Mouse (Mus musculus) limb, embryonic 15.5 days (tissue): ENCODE results near the gene Bag6. TPM values are rescaled to one million over a fixed set of nuclear protein-coding genes. Genes with fewer than 3 reads are reported as not detected.
A peak's percentile ranks its signal among the peaks of the same experiment; 100 is the strongest.

Experiments used
- ATAC-seq: fragments of 200-750 bp; cut with Nextera tagmentation; 2 replicates; pipeline ENCODE4 v1.8.0; 2017; ENCODE audit warnings: low read depth, moderate TSS enrichment; ENCODE audit not compliant: insufficient number of reproducible peaks, low FRiP score, low TSS enrichment
- H3K27ac ChIP-seq: fragments of 300-500 bp; sonication (generic); 2 replicates; pipeline ENCODE4 v1.5.1; 2015; ENCODE audit warnings: moderate library complexity, mild to moderate bottlenecking, inconsistent platforms
- H3K27me3 ChIP-seq: fragments of 300-500 bp; sonication (generic); 2 replicates; pipeline ENCODE4 v1.6.1; 2015; ENCODE audit warnings: inconsistent platforms
- H3K36me3 ChIP-seq: fragments of 300-500 bp; sonication (generic); 2 replicates; pipeline ENCODE4 v1.6.1; 2015; ENCODE audit warnings: inconsistent platforms
- H3K4me1 ChIP-seq: fragments of 300-500 bp; sonication (generic); 2 replicates; pipeline ENCODE4 v1.6.1; 2015; ENCODE audit warnings: inconsistent platforms
- H3K4me2 ChIP-seq: fragments of 300-500 bp; sonication (generic); 2 replicates; pipeline ENCODE4 v1.6.1; 2015; ENCODE audit warnings: mild to moderate bottlenecking, inconsistent platforms
- H3K4me3 ChIP-seq: fragments of 300-500 bp; sonication (generic); 2 replicates; pipeline ENCODE4 v1.5.1; 2015; ENCODE audit warnings: mild to moderate bottlenecking, inconsistent platforms
- H3K9ac ChIP-seq: fragments of 300-500 bp; sonication (generic); 2 replicates; pipeline ENCODE4 v1.6.1; 2015; ENCODE audit warnings: inconsistent platforms
- H3K9me3 ChIP-seq: fragments of 300-500 bp; sonication (generic); 2 replicates; pipeline ENCODE4 v1.6.1; 2016; ENCODE audit warnings: inconsistent platforms
- WGBS: fragments of 180-500 bp; shearing (Covaris S2); methylation state at CpG from one replicate; pipeline ENCODE4 v1.1.7; 2015; 5-methylcytosine and 5-hydroxymethylcytosine counted together
- polyA plus RNA-seq: library from polyadenylated mRNA; unstranded; fragments of >200 nt; fragmentation: Nextera tagmentation; extraction: Ambion mirVana; gene quantifications from 2 replicates; pipeline ENCODE4 v1.2.1, GENCODE M21; 2015

Gene Bag6
- polyA plus RNA-seq, result 49.6 and 51.8 TPM in 2 replicates

- peak; percentile 94 for ATAC-seq
- under 1% methylated on average over 66 of the region's 66 CpGs for WGBS
- Histone ChIP-seq H3K9ac (peak within 1 kb of the TSS; percentile 50), H3K4me1 (peaks cover 14% of the 10 kb centered on the region), H3K27ac (peak within 1 kb of the TSS; percentile 97), H3K36me3 (peaks cover 25% of the 10 kb centered on the region), H3K27me3 (no peaks in the 10 kb centered on the region), H3K4me3 (peak within 1 kb of the TSS; percentile 75), H3K9me3 (no peaks in the 10 kb centered on the region), H3K4me2 (peak within 1 kb of the TSS; percentile 75)
Observed at GRCm38 (mm10) chr17:35134801-35135590, at the start of gene Bag6. Gene Bag6 (plus strand): TSS chr17:35135178.

GRCm38 (mm10) chr17:35085208-35085865 lies 49.6 kb upstream of the Bag6 start, which contains the start of gene Ly6g6f:
Gene Ly6g6f (minus strand): TSS chr17:35085610.
- Histone ChIP-seq H3K9me3 (no peaks in the 10 kb centered on the region), H3K9ac (no peak within 1 kb of the TSS), H3K4me3 (no peak within 1 kb of the TSS), H3K27ac (no peak within 1 kb of the TSS), H3K4me1 (peaks cover 6% of the 10 kb centered on the region), H3K27me3 (no peaks in the 10 kb centered on the region; the same call in 1 of the 2 replicates), H3K4me2 (no peak within 1 kb of the TSS), H3K36me3 (no peaks in the 10 kb centered on the region)
- 77% methylated on average over 7 of the region's 7 CpGs for WGBS
- no peak for ATAC-seq

- Histone ChIP-seq H3K9ac (no peak overlapping the region), H3K4me1 (peaks cover 13% of the 10 kb centered on the region), H3K27me3 (no peaks in the 10 kb centered on the region; the same call in 1 of the 2 replicates), H3K4me2 (no peak overlapping the region), H3K27ac (no peak overlapping the region), H3K9me3 (no peaks in the 10 kb centered on the region), H3K36me3 (peaks cover 22% of the 10 kb centered on the region), H3K4me3 (no peak overlapping the region)
- no peak for ATAC-seq
- 53% methylated on average over 2 of the region's 2 CpGs for WGBS
Observed at GRCm38 (mm10) chr17:35088151-35088550, 46.8 kb upstream of the Bag6 start.

- ATAC-seq, result peak; percentile 96
- Histone ChIP-seq H3K27me3 (no peaks in the 10 kb centered on the region; the same call in 1 of the 2 replicates), H3K4me1 (peaks cover 13% of the 10 kb centered on the region), H3K9ac (peak within 1 kb of the TSS; percentile 94), H3K36me3 (peaks cover 31% of the 10 kb centered on the region), H3K9me3 (no peaks in the 10 kb centered on the region), H3K27ac (peak within 1 kb of the TSS; percentile 98), H3K4me2 (peak within 1 kb of the TSS; percentile 53), H3K4me3 (peak within 1 kb of the TSS; percentile 70)
- WGBS, result 4% methylated on average over 48 of the region's 67 CpGs
Observed at GRCm38 (mm10) chr17:35088825-35089644, 45.9 kb upstream of the Bag6 start, which contains the start of gene Abhd16a. Gene Abhd16a (plus strand): TSS chr17:35089263.

GRCm38 (mm10) chr17:35090166-35090932 lies 44.6 kb upstream of the Bag6 start:
- ATAC-seq, result no peak
- Histone ChIP-seq H3K4me1 (peaks cover 13% of the 10 kb centered on the region), H3K27ac (peak overlapping the region; percentile 98; the same call in 1 of the 2 replicates), H3K36me3 (peaks cover 44% of the 10 kb centered on the region), H3K9ac (peak overlapping the region; percentile 94), H3K27me3 (no peaks in the 10 kb centered on the region; the same call in 1 of the 2 replicates), H3K4me3 (peak overlapping the region; percentile 70), H3K9me3 (no peaks in the 10 kb centered on the region), H3K4me2 (peak overlapping the region; percentile 53)
- 57% methylated on average over 8 of the region's 8 CpGs for WGBS

- no peak for ATAC-seq
- Histone ChIP-seq H3K9ac (no peak overlapping the region), H3K9me3 (no peaks in the 10 kb centered on the region)
Observed at GRCm38 (mm10) chr17:35092403-35093198, 42.4 kb upstream of the Bag6 start.

GRCm38 (mm10) chr17:35094475-35095365 lies 40.3 kb upstream of the Bag6 start:
- H3K27ac ChIP-seq, result no peak overlapping the region
- WGBS, result 92% methylated on average over 15 of the region's 15 CpGs
- H3K27me3 ChIP-seq, result no peaks in the 10 kb centered on the region
- no peaks in the 10 kb centered on the region for H3K9me3 ChIP-seq
- H3K4me3 ChIP-seq, result no peak overlapping the region
- H3K4me2 ChIP-seq, result no peak overlapping the region
- peaks cover 88% of the 10 kb centered on the region for H3K36me3 ChIP-seq
- peaks cover 13% of the 10 kb centered on the region for H3K4me1 ChIP-seq
- ATAC-seq, result no peak
- no peak overlapping the region for H3K9ac ChIP-seq

More at GRCm38 (mm10) chr17:35092403-35093198, 42.4 kb upstream of the Bag6 start:
- H3K4me2 ChIP-seq, result no peak overlapping the region
- peaks cover 67% of the 10 kb centered on the region for H3K36me3 ChIP-seq
- H3K4me1 ChIP-seq, result peaks cover 13% of the 10 kb centered on the region
- H3K27ac ChIP-seq, result no peak overlapping the region
- H3K27me3 ChIP-seq, result no peaks in the 10 kb centered on the region
- H3K4me3 ChIP-seq, result no peak overlapping the region
- 82% methylated on average over 14 of the region's 14 CpGs for WGBS

- Histone ChIP-seq H3K27ac (no peak overlapping the region), H3K36me3 (peaks cover 98% of the 10 kb centered on the region), H3K9ac (no peak overlapping the region), H3K9me3 (no peaks in the 10 kb centered on the region), H3K4me2 (no peak overlapping the region), H3K4me3 (no peak overlapping the region), H3K4me1 (no peaks in the 10 kb centered on the region), H3K27me3 (no peaks in the 10 kb centered on the region)
- ATAC-seq, result no peak
- 87% methylated on average over 12 of the region's 12 CpGs for WGBS
Observed at GRCm38 (mm10) chr17:35096597-35096996, 38.4 kb upstream of the Bag6 start.

- no peak overlapping the region for H3K27ac ChIP-seq
Observed at GRCm38 (mm10) chr17:35097164-35097655, 37.8 kb upstream of the Bag6 start.

More at GRCm38 (mm10) chr17:35097164-35097655, 37.8 kb upstream of the Bag6 start:
- Histone ChIP-seq H3K4me3 (no peak overlapping the region), H3K9me3 (no peaks in the 10 kb centered on the region), H3K4me1 (no peaks in the 10 kb centered on the region), H3K27me3 (no peaks in the 10 kb centered on the region), H3K4me2 (no peak overlapping the region), H3K9ac (0 out of 2 replicates have a peak overlapping the region, but pooled peaks have one; percentile 2), H3K36me3 (peaks cover 100% of the 10 kb centered on the region)
- WGBS, result 88% methylated on average over 12 of the region's 12 CpGs
- no peak for ATAC-seq
